Mouse (Mus musculus): Measurements from ENCODE around the gene Zfp791. TPM values are rescaled to one million over a fixed set of nuclear protein-coding genes. Genes with fewer than 3 reads are reported as not detected.

Zfp791 gene
- total and polyA plus RNA-seq, 3 experiments = 0.03 TPM; not detected in 2

DNA sequence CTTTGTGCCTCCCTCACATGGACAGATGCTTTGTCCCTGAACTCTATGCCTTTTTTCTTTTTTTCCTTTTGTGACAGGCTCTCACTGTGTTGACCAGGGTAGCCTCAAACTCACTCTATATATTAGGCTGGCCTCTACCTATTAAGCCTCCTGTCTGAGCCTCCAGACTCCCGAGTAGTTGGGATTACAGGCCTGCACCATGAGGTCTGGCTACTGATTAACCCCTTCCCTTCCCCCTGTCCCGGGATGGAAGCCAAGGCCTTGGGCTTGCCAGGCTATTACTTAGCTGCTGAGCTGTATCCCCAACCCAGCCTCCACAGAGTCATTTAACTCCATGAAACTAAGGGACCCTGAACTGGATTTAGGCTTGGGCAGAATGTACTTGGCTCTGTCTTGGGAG is 57.7 kb downstream of the Zfp791 start:
- Histone ChIP-seq H3K36me3 (ENCODE audit: control insufficient read depth in 1 of 2, insufficient read depth in 2 of 2, low read length in 2 of 2) (no peaks in the 10 kb centered on the region; a peak in 1 of 4 replicates), H3K79me2 (ENCODE audit: control insufficient read depth, insufficient read depth, low read length, poor library complexity) (0 out of 2 replicates have a peak, but pooled peaks cover under 1% of the 10 kb centered on the region), H3K27ac (ENCODE audit: control insufficient read depth, low read depth, low read length) (no peak overlapping the region), H3K9ac (ENCODE audit: control insufficient read depth, low read depth, low read length, poor library complexity, severe bottlenecking) (no peak overlapping the region), H3K9me3 (replicated peaks; ENCODE audit: insufficient read depth, low read length) (no peaks in the 10 kb centered on the region), H3K4me1 (ENCODE audit: control insufficient read depth in 1 of 2, insufficient read depth in 2 of 2, low read length in 2 of 2) (no peaks in the 10 kb centered on the region), H3K4me3 (ENCODE audit: control insufficient read depth in 1 of 2, insufficient read depth in 1 of 2, low read depth in 2 of 2, low read length in 2 of 2) (no peak overlapping the region), H3K27me3 (ENCODE audit: control insufficient read depth in 1 of 2, insufficient read depth in 2 of 2, low read length in 2 of 2) (no peaks in the 10 kb centered on the region)
- no peak for DNase-seq (ENCODE audit: low read depth, low spot score)
- TF ChIP-seq NELFE (IDR thresholded peaks at IDR 0.05; ENCODE audit: low read depth, low read length) (no peak), USF2 (IDR thresholded peaks at IDR 0.05; ENCODE audit: borderline replicate concordance in 1 of 2, insufficient read depth in 1 of 2, low read depth in 1 of 2, low read length in 2 of 2) (no peak), ZKSCAN1 (IDR thresholded peaks at IDR 0.05; ENCODE audit: low read depth, low read length) (no peak), E2F4 (IDR thresholded peaks at IDR 0.05; ENCODE audit: borderline replicate concordance, low read depth, low read length) (no peak), RAD21 (IDR thresholded peaks at IDR 0.05; ENCODE audit: low read depth, low read length) (no peak), USF1 (IDR thresholded peaks at IDR 0.05; ENCODE audit: low read depth, low read length) (no peak), CHD2 (IDR thresholded peaks at IDR 0.05; ENCODE audit: low read length) (no peak), ETS1 (IDR thresholded peaks at IDR 0.05; ENCODE audit: low read depth, low read length) (no peak)

DNA sequence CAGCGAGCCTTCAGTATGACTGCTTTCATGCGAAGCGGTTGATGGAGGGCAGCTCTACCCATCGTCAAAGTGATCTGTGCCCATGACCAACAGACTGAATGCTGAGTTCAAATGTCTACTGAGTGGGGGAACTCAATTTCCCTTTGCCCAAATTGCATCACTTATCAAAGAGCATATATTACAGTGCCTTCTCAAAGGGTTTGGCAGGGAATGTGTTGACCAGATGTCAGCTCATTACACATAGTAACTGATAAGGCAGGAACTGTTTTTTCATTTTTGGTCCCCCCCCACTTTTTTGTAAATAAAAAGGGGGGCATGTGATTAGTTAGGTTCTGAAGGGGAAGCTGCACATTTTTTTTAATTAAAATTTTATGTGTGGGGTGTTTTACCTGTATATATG is 60.3 kb downstream of the Zfp791 start:
- H3K9me3 ChIP-seq (replicated peaks; ENCODE audit: insufficient read depth, low read length) = no peaks in the 10 kb centered on the region
- no peak overlapping the region for H3K4me3 ChIP-seq (ENCODE audit: control insufficient read depth in 1 of 2, insufficient read depth in 1 of 2, low read depth in 2 of 2, low read length in 2 of 2)
- TF ChIP-seq CTCF (IDR thresholded peaks at IDR 0.05 in 2 of 3, conservative IDR thresholded peaks at IDR 0.05 in 1 of 3; ENCODE audit: control insufficient read depth in 1 of 3, insufficient read depth in 1 of 3, low read depth in 2 of 3, low read length in 3 of 3, poor library complexity in 1 of 3, severe bottlenecking in 1 of 3) = no peak
- no peak for TF ChIP-seq USF2 (IDR thresholded peaks at IDR 0.05; ENCODE audit: borderline replicate concordance in 1 of 2, insufficient read depth in 1 of 2, low read depth in 1 of 2, low read length in 2 of 2)
- no peak for TF ChIP-seq SIN3A (IDR thresholded peaks at IDR 0.05; ENCODE audit: low read length)
- no peak for TF ChIP-seq MEF2A (IDR thresholded peaks at IDR 0.05; ENCODE audit: extremely low read depth, insufficient replicate concordance, low read depth, low read length, poor library complexity, severe bottlenecking)
- no peak for TF ChIP-seq POLR2AphosphoS2 (IDR thresholded peaks at IDR 0.05; ENCODE audit: low read length)
- no peak for TF ChIP-seq GATA1 (IDR thresholded peaks at IDR 0.05; ENCODE audit: low read depth, low read length)
- no peak for TF ChIP-seq ZNF384 (IDR thresholded peaks at IDR 0.05; ENCODE audit: low read depth, low read length)
- no peak for TF ChIP-seq UBTF (IDR thresholded peaks at IDR 0.05; ENCODE audit: borderline replicate concordance, insufficient read depth, low read depth, low read length)
- TF ChIP-seq GABPA (IDR thresholded peaks at IDR 0.05; ENCODE audit: low read depth, low read length) = no peak
- no peak for TF ChIP-seq RAD21 (IDR thresholded peaks at IDR 0.05; ENCODE audit: low read depth, low read length)
- no peak for TF ChIP-seq KAT2A (conservative IDR thresholded peaks at IDR 0.05; ENCODE audit: low read depth, low read length)
- no peak for TF ChIP-seq MXI1 (IDR thresholded peaks at IDR 0.05; ENCODE audit: low read depth, low read length)
- no peak for TF ChIP-seq BHLHE40 (IDR thresholded peaks at IDR 0.05; ENCODE audit: borderline replicate concordance, low read depth, low read length)
- TF ChIP-seq EP300 (IDR thresholded peaks at IDR 0.05; ENCODE audit: low read depth in 1 of 2, low read length in 2 of 2) = no peak
- TF ChIP-seq ELF1 (IDR thresholded peaks at IDR 0.05; ENCODE audit: low read depth, low read length) = no peak
- no peak for TF ChIP-seq NRF1 (IDR thresholded peaks at IDR 0.05; ENCODE audit: insufficient read depth, low read depth, low read length, poor library complexity, severe bottlenecking)
- TF ChIP-seq MAFK (IDR thresholded peaks at IDR 0.05; ENCODE audit: borderline replicate concordance, low read depth, low read length) = no peak
- no peak for TF ChIP-seq TCF12 (IDR thresholded peaks at IDR 0.05; ENCODE audit: low read depth, low read length)
- H3K4me1 ChIP-seq (ENCODE audit: control insufficient read depth in 1 of 2, insufficient read depth in 2 of 2, low read length in 2 of 2) = 0 out of 4 replicates have a peak, but pooled peaks cover 0 to 3% of the 10 kb centered on the region in 2 experiments
- no peaks in the 10 kb centered on the region for H3K27me3 ChIP-seq (ENCODE audit: control insufficient read depth in 1 of 2, insufficient read depth in 2 of 2, low read length in 2 of 2)
- DNase-seq (ENCODE audit: low read depth, low spot score) = no peak
- no peak overlapping the region for H3K9ac ChIP-seq (ENCODE audit: control insufficient read depth, low read depth, low read length, poor library complexity, severe bottlenecking)
- 0 out of 2 replicates have a peak, but pooled peaks cover 2% of the 10 kb centered on the region for H3K79me2 ChIP-seq (ENCODE audit: control insufficient read depth, insufficient read depth, low read length, poor library complexity)
- no peaks in the 10 kb centered on the region for H3K36me3 ChIP-seq (ENCODE audit: control insufficient read depth in 1 of 2, insufficient read depth in 2 of 2, low read length in 2 of 2)
- H3K27ac ChIP-seq (ENCODE audit: control insufficient read depth, low read depth, low read length) = no peak overlapping the region

Data from MEL (cell line).